13 mouse cellular contexts compared by ENCODE assay signal in the genomic region with DNA sequence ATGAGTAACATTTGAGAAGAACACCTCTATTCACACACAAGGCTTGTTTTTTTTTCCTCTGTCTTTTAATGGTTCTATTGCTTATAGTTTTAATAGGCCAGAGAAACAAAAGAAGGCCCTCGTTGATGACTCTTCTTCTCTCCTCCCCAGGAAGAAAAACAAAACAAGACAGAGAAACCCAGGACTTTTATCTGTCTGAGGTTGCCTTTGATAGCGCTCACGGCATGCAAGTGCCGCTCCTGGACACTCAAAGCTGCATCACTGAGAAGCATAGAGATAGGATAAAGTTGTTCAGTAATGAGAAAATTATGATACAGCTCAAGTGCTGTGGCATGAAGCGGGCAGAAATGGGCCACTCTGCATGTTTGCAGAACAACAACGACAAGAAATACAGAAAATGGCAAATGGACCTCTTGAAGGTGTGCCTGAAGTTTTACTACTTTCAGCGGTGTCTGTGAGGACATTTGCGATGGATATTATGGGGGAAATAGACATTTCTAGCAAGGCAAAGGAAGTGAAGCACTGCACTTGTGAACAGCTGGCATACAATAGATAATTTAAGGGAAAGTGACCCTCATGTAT.
DNase-seq lines count a peak whose midpoint lies in the region; ATAC-seq and TF ChIP-seq lines count a peak whose summit lies in the region.
"Had no signal": no experiment of that assay in that cellular context is flagged by ENCODE, and none has a peak within 500 bp of the region (broad histone marks: within the 10 kb centered on the region; RNA-seq: fewer than 3 reads in every experiment).

No protein-coding gene starts in this region.

- intact Hi-C loops in gastrocnemius, adult 2 months (cut with DNase I): no loop called here

- no peak overlapping the region for H3K9ac ChIP-seq in kidney, embryonic 16.5 days (replicated peaks; ENCODE audit: low read length)
- peak overlapping the region; percentile 12; the same call in 1 of the 2 replicates for H3K9ac ChIP-seq in liver, embryonic 15.5 days
- H3K9ac ChIP-seq: embryonic facial prominence, embryonic 15.5 days; midbrain, embryonic 15.5 days; neural tube, embryonic 13.5 days had no signal

- H3K36me3 ChIP-seq in kidney, embryonic 16.5 days (ENCODE audit: insufficient read depth, low read length): no peaks in the 10 kb centered on the region
- H3K36me3 ChIP-seq in liver, embryonic 15.5 days (replicated peaks): no peaks in the 10 kb centered on the region
- H3K36me3 ChIP-seq in thymus, adult 2 months (ENCODE audit: control insufficient read depth, insufficient read depth, low read length): no peaks in the 10 kb centered on the region
- H3K36me3 ChIP-seq: embryonic facial prominence, embryonic 15.5 days; midbrain, embryonic 15.5 days; neural tube, embryonic 13.5 days had no signal

- TF ChIP-seq POLR2A in thymus, adult 2 months (IDR thresholded peaks at IDR 0.05; ENCODE audit: control insufficient read depth, extremely low read depth, insufficient read depth, low read length, poor library complexity): no peak

- H3K9me3 ChIP-seq in kidney, embryonic 16.5 days (ENCODE audit: low read length): no peaks in the 10 kb centered on the region
- H3K9me3 ChIP-seq in liver, embryonic 15.5 days (replicated peaks): no peaks in the 10 kb centered on the region
- H3K9me3 ChIP-seq: embryonic facial prominence, embryonic 15.5 days; midbrain, embryonic 15.5 days; neural tube, embryonic 13.5 days had no signal

- no peak overlapping the region for H3K4me3 ChIP-seq in gastrocnemius, adult 2 months
- no peak overlapping the region for H3K4me3 ChIP-seq in kidney, embryonic 16.5 days (ENCODE audit: low read length)
- H3K4me3 ChIP-seq in liver, embryonic 15.5 days (replicated peaks): peak overlapping the region; percentile 30
- H3K4me3 ChIP-seq in thymus, adult 2 months (ENCODE audit: control insufficient read depth, insufficient read depth, low read length): no peak overlapping the region
- H3K4me3 ChIP-seq: embryonic facial prominence, embryonic 15.5 days; midbrain, embryonic 15.5 days; neural tube, embryonic 13.5 days had no signal

- 49% methylated on average over 8 of the region's 8 CpGs for WGBS in kidney, embryonic 16.5 days
- WGBS in liver, embryonic 15.5 days (ENCODE audit: insufficient replicate concordance): 30% methylated on average over 8 of the region's 8 CpGs
- whole genome bisulfite sequencing in thymus, adult 2 months: 84% methylated on average over 8 of the region's 8 CpGs

- H3K27me3 ChIP-seq in kidney, embryonic 16.5 days (ENCODE audit: insufficient read depth, low read length): no peaks in the 10 kb centered on the region
- no peaks in the 10 kb centered on the region for H3K27me3 ChIP-seq in liver, embryonic 15.5 days
- no peaks in the 10 kb centered on the region for H3K27me3 ChIP-seq in thymus, adult 2 months (ENCODE audit: control insufficient read depth, insufficient read depth, low read length)
- H3K27me3 ChIP-seq: embryonic facial prominence, embryonic 15.5 days; midbrain, embryonic 15.5 days; neural tube, embryonic 13.5 days had no signal

- peak overlapping the region; percentile 29; the same call in 1 of the 2 replicates for H3K27ac ChIP-seq in gastrocnemius, adult 2 months
- H3K27ac ChIP-seq in kidney, embryonic 16.5 days (ENCODE audit: low read length): peak overlapping the region; percentile 77
- peak overlapping the region; percentile 89 for H3K27ac ChIP-seq in liver, embryonic 15.5 days (replicated peaks)
- H3K27ac ChIP-seq in thymus, adult 2 months (ENCODE audit: control insufficient read depth, insufficient read depth, low read length): no peak overlapping the region
- H3K27ac ChIP-seq: embryonic facial prominence, embryonic 15.5 days; midbrain, embryonic 15.5 days; neural tube, embryonic 13.5 days had no signal

- no peak for ATAC-seq in kidney, embryonic 16.5 days (ENCODE audit: low FRiP score, low TSS enrichment)
- ATAC-seq in erythroid progenitor cell, adult 5-6 weeks (replicated peaks; ENCODE audit: low FRiP score, poor library complexity, severe bottlenecking): 0 out of 2 replicates have a peak, but pooled peaks have one; percentile 30
- ATAC-seq in liver, embryonic 15.5 days (ENCODE audit: insufficient read depth): peak; percentile 53
- ATAC-seq: midbrain, embryonic 15.5 days had no signal

- no peak for DNase-seq in gastrocnemius, adult 2 months
- DNase-seq in gastrocnemius, adult 18-20 months (ENCODE audit: low spot score): no peak
- no peak for DNase-seq in kidney, adult 8-10 months
- DNase-seq in left cerebral cortex, adult 8-10 months (ENCODE audit: low spot score in 2 of 2): no peak
- DNase-seq in thymus, adult 2 months: no peak
- DNase-seq: cerebellum, postnatal 25 days; right cerebral cortex, postnatal 14 days had no signal

- no peak for TF ChIP-seq CTCF in gastrocnemius, adult 2 months (IDR thresholded peaks at IDR 0.05)
- TF ChIP-seq CTCF in thymus, adult 2 months (IDR thresholded peaks at IDR 0.05; ENCODE audit: borderline replicate concordance, control insufficient read depth, extremely low read depth, insufficient read depth, low read length, poor library complexity): no peak

- H3K4me2 ChIP-seq in kidney, embryonic 16.5 days (replicated peaks; ENCODE audit: low read depth, low read length): no peak overlapping the region
- peak overlapping the region; percentile 65 for H3K4me2 ChIP-seq in liver, embryonic 15.5 days
- H3K4me2 ChIP-seq: embryonic facial prominence, embryonic 15.5 days; midbrain, embryonic 15.5 days; neural tube, embryonic 13.5 days had no signal

- peaks cover 32% of the 10 kb centered on the region for H3K4me1 ChIP-seq in kidney, embryonic 16.5 days (ENCODE audit: insufficient read depth, low read length)
- peaks cover 74% of the 10 kb centered on the region for H3K4me1 ChIP-seq in liver, embryonic 15.5 days (replicated peaks)
- no peaks in the 10 kb centered on the region for H3K4me1 ChIP-seq in thymus, adult 2 months (replicated peaks; ENCODE audit: control insufficient read depth, insufficient read depth, low read length)
